Mouse (Mus musculus) liver, postnatal 0 days (tissue): Measurements from ENCODE around the gene Nfix. TPM values are rescaled to one million over a fixed set of nuclear protein-coding genes. Genes with fewer than 3 reads are reported as not detected.

Source experiments
- ATAC-seq: fragments of 200-750 bp; cut with Nextera tagmentation; 2 replicates; pipeline ENCODE4 v1.8.0; 2017; ENCODE audit warnings: mild to moderate bottlenecking, moderate library complexity
- DNase-seq: peaks from one replicate; pipeline ENCODE4 v3.0.0-alpha.2; 2016
- H3K27ac ChIP-seq: fragments of 300-500 bp; sonication (generic); 2 replicates; pipeline ENCODE4 v1.5.1; 2014; ENCODE audit warnings: antibody characterized with exemption, moderate library complexity, mild to moderate bottlenecking, low read depth
- H3K27me3 ChIP-seq: fragments of 300-500 bp; sonication (generic); 2 replicates; pipeline ENCODE4 v1.6.1; 2014; ENCODE audit warnings: low read length, control low read depth, mixed read lengths; ENCODE audit not compliant: insufficient read depth
- H3K36me3 ChIP-seq: fragments of 300-500 bp; sonication (generic); replicated peaks from 2 replicates; pipeline ENCODE4 v1.6.1; 2014; ENCODE audit warnings: mild to moderate bottlenecking, control low read depth, low read length, moderate library complexity, mixed read lengths; ENCODE audit not compliant: insufficient read depth
- H3K4me1 ChIP-seq: fragments of 300-500 bp; sonication (generic); 2 replicates; pipeline ENCODE4 v1.6.1; 2014; ENCODE audit warnings: antibody characterized with exemption, mild to moderate bottlenecking, control low read depth; ENCODE audit not compliant: insufficient read depth
- H3K4me2 ChIP-seq: fragments of 300-500 bp; sonication (generic); 2 replicates; pipeline ENCODE4 v1.6.1; 2014; ENCODE audit warnings: low read depth, mild to moderate bottlenecking, low read length, moderate library complexity, mixed read lengths
- H3K4me3 ChIP-seq: fragments of 300-500 bp; sonication (generic); 2 replicates; pipeline ENCODE4 v1.5.1; 2014; ENCODE audit warnings: low read depth, low read length
- H3K9ac ChIP-seq: fragments of 300-500 bp; sonication (generic); replicated peaks from 2 replicates; pipeline ENCODE4 v1.6.1; 2014; ENCODE audit warnings: mild to moderate bottlenecking, moderate library complexity
- H3K9me3 ChIP-seq: fragments of 300-500 bp; sonication (generic); 2 replicates; pipeline ENCODE4 v1.6.1; 2016; ENCODE audit warnings: mild to moderate bottlenecking, control low read depth, low read length, mixed read lengths
- CTCF ChIP-seq: sonication (generic); IDR thresholded peaks from 2 replicates; pipeline ENCODE4 v1.5.1; 2016; ENCODE audit warnings: antibody characterized with exemption, low read depth
- EP300 ChIP-seq: IDR thresholded peaks from 2 replicates; pipeline ENCODE4 v1.6.1; 2016; ENCODE audit warnings: antibody characterized with exemption, low read depth, mild to moderate bottlenecking
- WGBS: fragments of 180-500 bp; shearing (Covaris S2); extraction: QIAGEN DNeasy Blood & Tissue Kit; methylation state at CpG from one replicate; pipeline ENCODE4 v1.1.7; 2014; ENCODE audit not compliant: insufficient replicate concordance; 5-methylcytosine and 5-hydroxymethylcytosine counted together
- polyA plus RNA-seq: library from polyadenylated mRNA; unstranded; fragments of >200 nt; fragmentation: Nextera tagmentation; extraction: Ambion mirVana; gene quantifications from 2 replicates; pipeline ENCODE4 v1.2.1, GENCODE M21; 2015

The Nfix gene
- polyA plus RNA-seq, 1 experiment from 2014 or later: 4.7 TPM

DNA sequence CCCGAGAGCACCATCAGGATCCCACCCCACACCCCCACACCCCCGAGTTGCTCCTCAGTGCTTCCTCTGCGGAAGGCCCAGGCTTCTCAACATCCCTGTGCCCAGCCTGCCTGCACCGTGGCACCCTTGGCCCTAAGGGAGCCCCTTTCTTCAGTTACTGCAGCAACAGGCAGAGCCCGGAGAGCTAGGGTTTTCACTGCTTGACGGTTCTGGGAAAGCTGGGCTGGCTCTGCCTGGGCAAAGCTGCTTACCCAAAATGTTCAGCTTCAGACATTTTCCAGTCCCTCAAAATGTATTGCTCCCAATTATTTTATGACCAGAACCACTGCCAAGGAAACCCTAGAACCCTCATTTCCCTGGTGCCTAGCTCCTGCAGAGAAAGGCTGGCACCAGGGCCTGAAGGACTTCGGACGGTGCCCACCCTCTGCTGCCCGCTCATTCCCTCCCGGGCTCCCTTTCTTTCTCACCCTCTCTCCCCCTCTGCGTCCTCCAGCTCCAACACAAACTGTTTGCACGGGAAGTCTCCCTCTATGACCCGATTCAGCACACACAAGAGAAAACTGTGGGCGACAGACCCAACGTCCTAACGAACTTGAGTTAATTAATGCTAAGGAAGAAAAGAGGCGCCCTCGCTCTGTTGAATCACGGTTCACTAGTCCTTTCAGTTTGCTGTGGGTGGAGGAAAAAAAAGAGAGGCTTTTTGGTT lies 20.5 kb downstream of the Nfix start:
- no peaks in the 10 kb centered on the region for H3K9me3 ChIP-seq
- peaks cover 82% of the 10 kb centered on the region for H3K27me3 ChIP-seq
- no peak overlapping the region for H3K4me3 ChIP-seq
- no peak overlapping the region for H3K4me2 ChIP-seq
- ATAC-seq (no peak), DNase-seq (no peak)
- no peaks in the 10 kb centered on the region for H3K36me3 ChIP-seq
- TF ChIP-seq EP300 (no peak), CTCF (no peak)
- peaks cover 2% of the 10 kb centered on the region; the same call in 1 of the 2 replicates for H3K4me1 ChIP-seq
- no peak overlapping the region for H3K27ac ChIP-seq
- 34% methylated on average over 19 of the region's 19 CpGs for WGBS
- H3K9ac ChIP-seq: no peak overlapping the region

DNA sequence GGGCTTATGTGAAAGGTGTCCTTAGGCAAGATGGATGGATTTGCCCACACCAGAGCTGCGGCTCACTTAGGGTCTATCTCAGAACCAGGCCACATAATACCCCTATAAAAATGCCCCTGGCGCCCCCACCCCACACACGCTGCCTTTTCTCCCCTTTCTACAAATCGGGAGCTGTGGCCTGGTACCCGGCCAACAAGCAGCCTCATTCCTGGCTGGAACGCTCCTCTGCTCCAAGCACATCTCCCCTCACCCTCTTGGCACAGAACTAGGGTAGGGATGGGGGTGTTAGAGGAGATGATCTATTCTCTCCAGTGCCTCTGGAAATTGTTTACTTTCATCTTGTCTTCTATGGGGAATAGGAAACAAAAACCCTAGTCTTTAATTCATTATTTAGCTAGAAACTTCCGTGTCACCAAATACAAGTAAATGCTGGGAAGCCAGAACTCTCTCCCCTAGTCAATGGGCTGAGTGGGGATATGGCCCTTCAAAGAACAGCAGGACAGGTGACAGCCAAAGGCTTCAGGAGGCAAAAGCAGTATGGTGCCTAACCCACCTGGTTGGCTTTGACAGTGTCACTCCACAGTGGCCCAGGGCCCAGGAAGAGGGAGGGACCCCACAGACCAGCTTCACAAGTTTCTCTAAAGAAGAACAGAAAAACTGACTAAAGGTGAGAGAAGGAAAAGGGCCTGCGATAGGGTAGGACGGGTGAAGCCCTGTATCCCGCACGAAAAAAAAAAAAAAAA lies 21.3 kb downstream of the Nfix start:
- H3K4me2 ChIP-seq: no peak overlapping the region
- H3K9ac ChIP-seq: no peak overlapping the region
- TF ChIP-seq CTCF: no peak
- no peak for TF ChIP-seq EP300
- whole genome bisulfite sequencing: 57% methylated on average over 11 of the region's 11 CpGs
- H3K4me3 ChIP-seq: no peak overlapping the region
- ATAC-seq (no peak), DNase-seq (no peak)
- H3K27me3 ChIP-seq: peaks cover 82% of the 10 kb centered on the region
- no peak overlapping the region for H3K27ac ChIP-seq
- peaks cover 3% of the 10 kb centered on the region for H3K4me1 ChIP-seq
- no peaks in the 10 kb centered on the region for H3K36me3 ChIP-seq
- no peaks in the 10 kb centered on the region for H3K9me3 ChIP-seq

DNA sequence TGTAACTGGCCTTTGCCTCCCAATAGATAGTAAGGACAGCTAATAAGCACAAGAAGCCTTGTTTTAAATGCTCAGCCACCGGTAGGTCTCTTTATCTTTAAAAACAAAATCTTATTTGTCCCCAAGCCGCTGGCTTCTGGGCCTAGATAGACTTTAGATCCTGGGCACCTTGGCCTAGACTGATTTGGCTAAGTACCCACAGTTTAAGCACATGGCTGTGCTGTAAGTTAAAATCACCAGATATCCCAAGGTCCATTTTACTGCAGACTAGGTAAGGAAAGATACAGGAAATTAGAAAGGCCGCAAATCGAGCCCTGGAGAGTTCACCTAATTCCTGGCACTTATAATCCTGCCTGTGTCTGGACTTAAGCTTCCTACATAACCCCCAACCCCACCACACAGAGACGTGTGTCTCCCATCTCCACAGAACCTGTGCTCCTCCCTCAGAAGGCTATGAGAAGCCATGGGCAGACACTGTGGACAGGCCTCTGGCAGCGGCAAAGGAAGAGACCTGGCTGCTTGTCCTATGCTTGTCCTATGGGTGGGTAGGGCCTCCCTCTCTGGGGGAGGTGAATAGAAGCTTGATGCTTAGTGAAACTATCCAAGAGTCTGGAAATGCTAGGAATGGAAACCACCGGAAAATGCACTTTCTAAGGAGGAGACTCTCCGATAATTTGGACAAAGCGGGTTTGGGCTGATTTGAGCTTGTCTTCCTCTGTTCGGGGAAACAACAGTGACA lies 22.1 kb downstream of the Nfix start:
- no peak for DNase-seq
- Histone ChIP-seq H3K4me1 (peaks cover 7% of the 10 kb centered on the region), H3K4me3 (no peak overlapping the region), H3K4me2 (no peak overlapping the region), H3K9me3 (no peaks in the 10 kb centered on the region), H3K27me3 (peaks cover 82% of the 10 kb centered on the region), H3K36me3 (no peaks in the 10 kb centered on the region), H3K27ac (no peak overlapping the region), H3K9ac (no peak overlapping the region)
- no peak for ATAC-seq
- TF ChIP-seq EP300 (no peak), CTCF (no peak)
- whole genome bisulfite sequencing: 67% methylated on average over 10 of the region's 10 CpGs

DNA sequence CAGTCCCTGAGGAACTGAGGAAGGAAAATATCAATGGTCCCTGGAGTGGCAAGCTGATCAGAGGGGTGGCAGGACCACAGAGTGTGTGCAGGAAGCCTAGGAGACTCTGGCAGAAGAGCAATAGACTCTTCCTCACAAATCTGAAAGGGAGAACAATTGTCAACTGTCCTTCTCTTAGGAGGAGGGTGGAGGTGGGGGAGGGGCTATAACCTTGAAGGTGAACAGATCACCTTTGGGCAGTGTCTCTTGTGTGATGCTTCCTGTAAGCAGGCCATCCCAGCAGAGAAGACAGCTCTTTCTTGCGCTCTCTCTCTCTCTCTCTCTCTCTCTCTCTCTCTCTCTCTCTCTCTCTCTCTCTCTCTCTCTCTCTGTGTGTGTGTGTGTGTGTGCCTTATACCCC lies 23.6 kb downstream of the Nfix start:
- peaks cover 75% of the 10 kb centered on the region for H3K27me3 ChIP-seq

DNA sequence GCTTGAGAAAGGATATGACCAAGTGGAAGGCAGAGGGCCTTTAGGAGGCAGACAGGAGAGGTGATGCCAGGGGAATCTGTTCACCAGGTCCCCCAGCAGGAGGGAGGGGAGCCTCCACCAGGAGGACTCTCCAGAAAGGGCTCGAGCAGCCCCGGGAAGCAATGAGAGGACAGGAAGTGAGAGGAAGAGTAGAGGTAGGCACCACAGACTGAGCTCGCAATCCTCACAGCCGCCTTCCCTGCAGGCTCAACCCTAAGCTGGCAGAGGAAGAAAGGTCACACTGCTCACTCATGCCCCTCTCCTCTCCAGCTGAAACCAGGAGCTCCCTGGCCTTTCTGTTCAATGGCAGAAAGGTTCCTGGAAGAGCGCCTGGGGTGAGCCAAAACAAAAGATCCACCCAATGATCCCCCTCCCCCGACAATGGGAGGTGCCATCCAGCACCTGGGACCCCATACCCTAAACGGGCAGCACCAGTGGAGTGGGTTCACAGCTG lies 24.5 kb downstream of the Nfix start:
- Histone ChIP-seq H3K4me3 (no peak overlapping the region), H3K4me1 (peaks cover 9% of the 10 kb centered on the region), H3K27ac (no peak overlapping the region), H3K9me3 (no peaks in the 10 kb centered on the region), H3K4me2 (no peak overlapping the region), H3K36me3 (no peaks in the 10 kb centered on the region), H3K27me3 (peaks cover 70% of the 10 kb centered on the region), H3K9ac (no peak overlapping the region)
- ATAC-seq (no peak), DNase-seq (no peak)
- TF ChIP-seq CTCF (no peak), EP300 (no peak)
- WGBS: 30% methylated on average over 7 of the region's 7 CpGs

More for the DNA sequence above, 23.6 kb downstream of the Nfix start:
- no peak for ATAC-seq
- 43% methylated on average over 1 of the region's 1 CpGs for WGBS
- H3K27ac ChIP-seq: no peak overlapping the region
- H3K9ac ChIP-seq: no peak overlapping the region
- H3K4me1 ChIP-seq: peaks cover 7% of the 10 kb centered on the region
- H3K4me2 ChIP-seq: no peak overlapping the region
- TF ChIP-seq CTCF: no peak
- no peak for TF ChIP-seq EP300
- H3K4me3 ChIP-seq: no peak overlapping the region
- H3K36me3 ChIP-seq: no peaks in the 10 kb centered on the region
- no peaks in the 10 kb centered on the region for H3K9me3 ChIP-seq
- DNase-seq: no peak

DNA sequence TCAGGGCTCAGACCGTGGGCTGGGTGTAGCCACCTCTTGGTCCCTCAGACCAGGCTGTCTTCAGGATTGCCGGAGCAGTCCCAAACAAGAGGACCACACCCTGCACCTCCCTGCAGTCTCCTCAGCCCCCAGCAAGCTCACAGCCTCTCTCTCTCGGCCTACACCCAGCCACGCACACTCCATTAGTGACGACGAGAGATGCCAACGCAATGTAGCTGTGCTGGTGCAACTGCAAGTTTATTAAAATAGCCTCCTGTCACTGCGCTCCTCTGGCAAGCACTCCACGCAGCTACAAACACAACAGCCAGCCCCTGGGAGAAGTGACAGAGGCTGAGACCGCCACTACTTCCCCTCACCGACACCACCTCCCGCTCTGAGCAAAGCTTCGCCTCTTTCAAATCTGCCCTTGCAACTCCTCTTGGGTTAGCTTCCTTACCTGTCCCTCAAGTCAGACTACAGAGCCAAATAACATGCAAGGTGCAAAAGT lies 25.0 kb downstream of the Nfix start:
- H3K27me3 ChIP-seq: peaks cover 67% of the 10 kb centered on the region
- no peak for ATAC-seq
- H3K4me1 ChIP-seq: peaks cover 9% of the 10 kb centered on the region
- H3K27ac ChIP-seq: no peak overlapping the region
- no peak overlapping the region for H3K4me3 ChIP-seq
- H3K9me3 ChIP-seq: no peaks in the 10 kb centered on the region
- no peak for DNase-seq
- no peaks in the 10 kb centered on the region for H3K36me3 ChIP-seq
- no peak overlapping the region for H3K4me2 ChIP-seq
- WGBS: 11% methylated on average over 13 of the region's 13 CpGs
- TF ChIP-seq EP300 (no peak), CTCF (no peak)
- no peak overlapping the region for H3K9ac ChIP-seq
